Mouse (Mus musculus) gastrocnemius, adult 8-10 months (tissue): ENCODE results near the gene Pex7. TPM values are rescaled to one million over a fixed set of nuclear protein-coding genes. Genes with fewer than 3 reads are reported as not detected.

Source experiments
- DNase-seq, 2 experiments: peaks; one replicate each; pipeline ENCODE4 v3.0.0; 2022; ENCODE audit warnings: low spot score in 2 of 2
- total RNA-seq, 4 experiments: library from RNA; stranded (reverse); gene quantifications; 2 replicates each; pipeline ENCODE4 v1.2.4; 2022

Gene Pex7
- total RNA-seq, 4 experiments from 2014 or later = 20.6 to 25.0 (median 24.3) TPM

DNA sequence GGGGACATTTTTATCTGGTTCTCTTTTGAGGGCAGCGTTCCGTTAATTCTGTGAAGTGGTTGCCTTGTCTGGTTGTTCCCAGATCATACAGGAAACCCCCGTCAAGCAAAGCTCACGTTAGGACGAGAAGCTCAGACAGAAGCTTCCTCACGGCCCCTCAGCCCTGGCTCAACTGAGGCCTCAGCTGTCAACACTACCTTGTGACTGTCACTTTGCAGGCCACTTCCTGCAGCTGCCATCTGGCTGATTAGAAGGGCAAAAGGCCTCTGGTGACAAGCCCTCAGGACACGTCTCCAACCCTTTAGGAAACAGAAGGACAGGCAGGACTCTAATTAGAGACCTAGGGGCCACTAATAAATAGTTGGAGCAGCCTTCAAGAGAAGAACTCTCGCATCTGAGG lies 92.1 kb downstream of the Pex7 start:
- DNase-seq = no peak

DNA sequence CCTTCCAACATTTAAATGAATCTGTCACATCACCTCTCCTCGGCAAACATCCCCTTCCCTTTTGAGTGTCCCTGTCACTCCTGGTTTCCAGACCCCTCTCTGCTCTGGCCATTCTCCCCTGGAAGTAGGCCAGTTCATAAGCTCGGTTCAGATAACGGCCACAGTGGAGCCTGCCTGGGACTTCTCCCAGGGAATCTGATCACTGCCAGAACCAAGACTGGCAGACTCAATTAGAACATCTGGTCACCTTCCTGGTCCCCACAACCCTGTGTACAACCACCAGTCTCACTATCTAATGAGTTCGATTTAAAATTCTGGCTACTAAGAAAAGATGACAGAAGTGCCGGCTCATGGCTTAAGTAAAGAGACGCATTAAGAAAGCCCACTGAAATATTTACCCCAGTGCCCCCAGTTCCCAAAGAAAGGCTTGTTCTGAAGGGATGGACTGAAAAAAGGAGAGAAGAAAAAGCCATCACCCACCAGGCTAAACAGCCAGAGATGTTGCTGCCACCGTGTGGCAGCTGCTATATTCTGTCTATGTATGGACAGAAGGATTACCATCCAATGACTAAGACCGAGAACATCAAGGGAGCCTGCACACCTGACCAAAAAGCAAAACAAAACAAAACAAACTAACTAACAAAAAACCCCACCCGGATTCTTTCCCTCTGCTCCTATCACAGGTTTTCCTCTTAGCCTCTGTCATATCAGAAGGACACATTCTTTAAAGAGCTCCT lies 95.9 kb downstream of the Pex7 start:
- no peak for DNase-seq

DNA sequence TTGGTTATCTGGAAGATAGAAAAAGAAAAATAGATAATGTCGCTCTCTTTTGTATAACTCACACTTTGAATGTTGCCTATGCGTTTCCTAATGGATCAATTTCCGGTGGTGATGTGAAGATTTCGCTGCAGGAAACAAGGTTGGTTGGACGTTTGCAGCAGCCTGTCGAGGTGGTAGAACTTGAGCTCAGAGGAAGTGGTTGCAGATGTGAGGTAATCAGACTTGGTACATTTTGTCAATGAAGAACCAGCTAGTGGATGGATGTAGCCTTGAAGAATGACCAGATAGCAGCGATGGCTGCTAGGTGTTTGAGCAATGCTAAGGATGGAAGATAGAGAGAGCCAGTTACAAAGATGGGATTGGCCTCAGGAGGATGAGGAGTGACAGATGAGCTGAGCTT lies 102.7 kb downstream of the Pex7 start:
- no peak for DNase-seq

Other genes starting within 250 kb of the Pex7 start
- under 1 TPM in 1 of 4 experiments, not detected in 3; 0.27 TPM for gene Il20ra, start 195.1 kb downstream of the Pex7 start, total RNA-seq
- gene Slc35d3, start 56.2 kb downstream of the Pex7 start, total RNA-seq = not detected
- 1 to 10 TPM; 6.0 to 8.3 (median 6.6) TPM for gene Map3k5, start 26.8 kb upstream of the Pex7 start, total RNA-seq
- gene Map7, start 240.8 kb upstream of the Pex7 start, total RNA-seq = 1 to 10 TPM; 3.0 to 6.3 (median 4.5) TPM